ENCODE assay signal across 18 mouse cellular contexts in the genomic region with DNA sequence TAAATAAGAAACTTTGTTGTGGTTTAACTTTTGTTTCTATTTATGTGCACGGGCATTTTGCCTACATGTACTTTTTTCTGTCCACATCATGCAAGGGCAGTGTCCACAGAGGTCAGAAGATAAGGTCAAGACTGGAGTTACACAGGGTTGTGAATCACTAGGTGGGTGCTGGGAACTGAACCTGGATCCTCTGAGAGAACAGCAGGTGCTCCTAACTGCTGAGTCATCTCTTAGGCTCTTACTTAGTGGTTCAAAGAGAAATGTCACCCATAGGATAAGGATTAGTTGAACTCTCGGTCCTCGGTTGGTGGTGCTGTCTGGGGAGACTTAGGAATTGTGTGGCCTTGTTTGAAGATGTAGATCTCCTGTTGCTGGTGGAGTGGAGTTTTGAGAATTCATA. TPM values are rescaled to one million over a fixed set of nuclear protein-coding genes. Genes with fewer than 3 reads are reported as not detected.
"Had no signal": no experiment of that assay in that cellular context is flagged by ENCODE, and none has a peak within 500 bp of the region (broad histone marks: within the 10 kb centered on the region; RNA-seq: fewer than 3 reads in every experiment).

No protein-coding gene starts in this region.

- H3K9me3 ChIP-seq: kidney, embryonic 15.5 days; limb, embryonic 10.5 days; liver, embryonic 12.5 days; megakaryocyte, embryonic 14.5 days; midbrain, embryonic 15.5 days; neural tube, embryonic 12.5 days; stomach, embryonic 15.5 days had no signal

- H3K27me3 ChIP-seq: kidney, embryonic 15.5 days; liver, embryonic 12.5 days; megakaryocyte, embryonic 14.5 days; midbrain, embryonic 15.5 days; neural tube, embryonic 12.5 days; stomach, embryonic 15.5 days had no signal

- H3K4me1 ChIP-seq: midbrain, embryonic 15.5 days; neural tube, embryonic 12.5 days had no signal

- DNase-seq: kidney, postnatal 14 days; lung, embryonic 14.5 days; lung, postnatal 10 days; right cerebral cortex, postnatal 14 days; thymus, postnatal 4 days had no signal

- H3K9ac ChIP-seq: kidney, embryonic 15.5 days; liver, embryonic 12.5 days; lung, embryonic 14.5 days; midbrain, embryonic 15.5 days; neural tube, embryonic 12.5 days; stomach, embryonic 15.5 days had no signal

- H3K4me3 ChIP-seq: kidney, embryonic 15.5 days; left cerebral cortex, adult 2 months; limb, embryonic 10.5 days; liver, embryonic 12.5 days; megakaryocyte, embryonic 14.5 days; midbrain, embryonic 15.5 days; neural tube, embryonic 12.5 days; stomach, embryonic 15.5 days had no signal

- H3K27ac ChIP-seq: kidney, embryonic 15.5 days; left cerebral cortex, adult 2 months; limb, embryonic 10.5 days; liver, embryonic 12.5 days; macrophage; midbrain, embryonic 15.5 days; neural tube, embryonic 12.5 days; stomach, embryonic 15.5 days had no signal

- H3K36me3 ChIP-seq: kidney, embryonic 15.5 days; limb, embryonic 10.5 days; liver, embryonic 12.5 days; midbrain, embryonic 15.5 days; neural tube, embryonic 12.5 days; stomach, embryonic 15.5 days had no signal

- ATAC-seq: liver, embryonic 12.5 days; midbrain, embryonic 15.5 days had no signal

RNA-seq across cellular contexts. Expression of gene Sp7, which starts 22.0 kb away (rescaled TPM):
- total RNA-seq: monocyte, adult 5-6 weeks; neutrophil, adult 5-6 weeks had no signal
- polyA plus RNA-seq: large intestine, adult 2 months; macrophage; spleen, adult 2 months had no signal

RNA-seq across cellular contexts. Expression of gene Amhr2, which starts 56.2 kb away (rescaled TPM):
- polyA plus RNA-seq: limb, embryonic 10.5 days had no signal
